Mouse (Mus musculus) forebrain, embryonic 10.5 days (tissue): ENCODE results near the gene Vmn1r79. TPM values are rescaled to one million over a fixed set of nuclear protein-coding genes. Genes with fewer than 3 reads are reported as not detected.
"Not testable (repeated sequence)": the region's sequence is repeated elsewhere in the genome, so short reads cannot be mapped to it uniquely, and the experiment has no call there.

Source experiments
- DNase-seq: peaks from one replicate; pipeline ENCODE4 v3.0.0-alpha.2; 2017; ENCODE audit warnings: low spot score; ENCODE audit errors: extremely low spot score
- H3K27ac ChIP-seq: fragments of 300-500 bp; sonication (generic); 2 replicates; pipeline ENCODE4 v1.5.1; 2016; ENCODE audit warnings: mild to moderate bottlenecking
- H3K27me3 ChIP-seq: fragments of 300-500 bp; sonication (generic); 2 replicates; pipeline ENCODE4 v1.6.1; 2016; ENCODE audit warnings: mild to moderate bottlenecking; ENCODE audit not compliant: poor library complexity, severe bottlenecking
- H3K36me3 ChIP-seq: fragments of 300-500 bp; sonication (generic); replicated peaks from 2 replicates; pipeline ENCODE4 v1.6.1; 2016; ENCODE audit warnings: mild to moderate bottlenecking, moderate library complexity
- H3K4me1 ChIP-seq: fragments of 300-500 bp; sonication (generic); 2 replicates; pipeline ENCODE4 v1.6.1; 2016
- H3K4me3 ChIP-seq: fragments of 300-500 bp; sonication (generic); 2 replicates; pipeline ENCODE4 v1.5.1; 2016; ENCODE audit warnings: mild to moderate bottlenecking, moderate library complexity
- H3K9me3 ChIP-seq: fragments of 300-500 bp; sonication (generic); 2 replicates; pipeline ENCODE4 v1.6.1; 2016; ENCODE audit warnings: mild to moderate bottlenecking, moderate library complexity
- WGBS: fragments of 180-500 bp; shearing (Covaris S2); methylation state at CpG from one replicate; pipeline ENCODE4 v1.1.7; 2016; 5-methylcytosine and 5-hydroxymethylcytosine counted together
- polyA plus RNA-seq: library from polyadenylated mRNA; unstranded; fragments of >200 nt; fragmentation: Nextera tagmentation; extraction: Ambion mirVana; gene quantifications from 2 replicates; pipeline ENCODE4 v1.2.1, GENCODE M21; 2016

Vmn1r79 gene
- polyA plus RNA-seq, result not detected in 2 replicates

- DNase-seq, H3K9me3 ChIP-seq, H3K27me3 ChIP-seq: not testable (repeated sequence)
Observed at GRCm38 (mm10) chr7:12170979-12171378, at the start of gene Vmn1r79. TSS of gene Vmn1r79 (plus strand) at chr7:12171279.

GRCm38 (mm10) chr7:12149957-12150356 is 21.1 kb upstream of the Vmn1r79 start, which contains the start of gene Vmn1r78:
TSS of gene Vmn1r78 (plus strand) at chr7:12150257.
- Histone ChIP-seq H3K4me1 (no peaks in the 10 kb centered on the region), H3K9me3 (peaks cover 8% of the 10 kb centered on the region; the same call in 1 of the 2 replicates), H3K27ac (no peak within 1 kb of the TSS), H3K4me3 (no peak within 1 kb of the TSS), H3K27me3 (no peaks in the 10 kb centered on the region), H3K36me3 (no peaks in the 10 kb centered on the region)
- WGBS, result 61% methylated on average over 2 of the region's 2 CpGs
- no peak for DNase-seq

More at GRCm38 (mm10) chr7:12170979-12171378, at the start of gene Vmn1r79:
- H3K27ac ChIP-seq, H3K4me1 ChIP-seq, H3K36me3 ChIP-seq, H3K4me3 ChIP-seq: not testable (repeated sequence)

DNA sequence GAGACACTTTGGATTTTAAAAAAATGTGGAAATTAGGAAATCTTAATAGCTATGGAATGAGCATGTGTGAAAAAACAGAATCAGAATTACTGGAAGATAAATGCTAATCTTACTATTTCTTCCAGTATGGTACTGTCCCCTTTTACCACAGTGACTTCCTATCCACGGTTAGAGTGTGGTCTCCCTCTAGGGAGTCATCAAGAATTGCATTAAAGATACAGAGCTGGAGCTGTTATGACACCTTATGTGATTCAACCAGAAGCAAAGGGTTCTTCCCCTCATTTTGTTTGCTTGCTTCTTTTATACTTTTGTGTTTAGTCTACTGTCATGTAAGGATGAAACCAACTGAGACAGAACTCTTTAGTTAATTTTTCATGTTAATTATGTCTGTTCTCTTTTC is 14.6 kb upstream of the Vmn1r79 start:
- H3K9me3 ChIP-seq, H3K36me3 ChIP-seq, DNase-seq, H3K27ac ChIP-seq, H3K4me1 ChIP-seq, H3K27me3 ChIP-seq, H3K4me3 ChIP-seq: not testable (repeated sequence)
- WGBS, result 38% methylated on average over 1 of the region's 1 CpGs

GRCm38 (mm10) chr7:12172926-12173325 is 1.8 kb downstream of the Vmn1r79 start:
- not testable (repeated sequence) for H3K4me1 ChIP-seq, H3K27ac ChIP-seq, H3K36me3 ChIP-seq, H3K9me3 ChIP-seq, H3K4me3 ChIP-seq, H3K27me3 ChIP-seq, DNase-seq
- 61% methylated on average over 2 of the region's 2 CpGs for WGBS

GRCm38 (mm10) chr7:12188986-12189385 is 17.9 kb downstream of the Vmn1r79 start, which contains the start of gene Vmn1r80:
TSS of gene Vmn1r80 (plus strand) at chr7:12189286.
- no peaks in the 10 kb centered on the region for H3K36me3 ChIP-seq
- peaks cover 7% of the 10 kb centered on the region for H3K9me3 ChIP-seq
- WGBS, result 97% methylated on average over 1 of the region's 1 CpGs
- no peak within 1 kb of the TSS for H3K4me3 ChIP-seq
- no peak for DNase-seq
- no peaks in the 10 kb centered on the region for H3K4me1 ChIP-seq
- H3K27me3 ChIP-seq, result no peaks in the 10 kb centered on the region
- H3K27ac ChIP-seq, result no peak within 1 kb of the TSS

GRCm38 (mm10) chr7:12204141-12204540 is 33.1 kb downstream of the Vmn1r79 start:
- DNase-seq, result no peak
- no peaks in the 10 kb centered on the region for H3K36me3 ChIP-seq
- H3K9me3 ChIP-seq, result peaks cover 25% of the 10 kb centered on the region
- whole genome bisulfite sequencing, result 69% methylated on average over 2 of the region's 2 CpGs
- H3K4me3 ChIP-seq, result no peak overlapping the region
- H3K27me3 ChIP-seq, result no peaks in the 10 kb centered on the region
- no peaks in the 10 kb centered on the region for H3K4me1 ChIP-seq
- no peak overlapping the region for H3K27ac ChIP-seq

Other genes with a start within 250 kb of the Vmn1r79 start
- not detected in 2 replicates for gene Vmn1r76, start 233.1 kb upstream of the Vmn1r79 start, polyA plus RNA-seq
- not detected in 2 replicates for gene Vmn1r77, start 134.5 kb upstream of the Vmn1r79 start, polyA plus RNA-seq
- not detected in 2 replicates for gene Vmn1r78, start 21.0 kb upstream of the Vmn1r79 start, polyA plus RNA-seq
- gene Vmn1r80, start 18.0 kb downstream of the Vmn1r79 start, polyA plus RNA-seq, result not detected in 2 replicates
- not detected in 2 replicates for gene Vmn1r81, start 97.0 kb downstream of the Vmn1r79 start, polyA plus RNA-seq
- not detected in 2 replicates for gene Vmn1r82, start 129.2 kb downstream of the Vmn1r79 start, polyA plus RNA-seq
- gene Vmn1r83, start 158.2 kb downstream of the Vmn1r79 start, polyA plus RNA-seq, result not detected in 2 replicates
- gene Vmn1r84, start 198.0 kb downstream of the Vmn1r79 start, polyA plus RNA-seq, result not detected in 2 replicates